Mouse (Mus musculus): ENCODE results near the gene Prph. TPM values are rescaled to one million over a fixed set of nuclear protein-coding genes. Genes with fewer than 3 reads are reported as not detected.
"Not testable (repeated sequence)": the region's sequence is repeated elsewhere in the genome, so short reads cannot be mapped to it uniquely, and the experiment has no call there.

Gene Prph
- polyA plus RNA-seq, 1 experiment from 2014 or later = 1.8 TPM

- Histone ChIP-seq H3K27me3 (no peaks in the 10 kb centered on the region), H3K9ac (no peak overlapping the region), H3K4me1 (peaks cover 25% of the 10 kb centered on the region), H3K27ac (no peak overlapping the region), H3K9me3 (no peaks in the 10 kb centered on the region), H3K4me3 (no peak overlapping the region), H3K4me2 (no peak overlapping the region), H3K36me3 (peaks cover 33% of the 10 kb centered on the region)
- 89% methylated on average over 4 of the region's 4 CpGs for WGBS
- ATAC-seq (ENCODE audit: insufficient number of reproducible peaks, insufficient read depth, low FRiP score, low TSS enrichment, low read depth) = no peak
Observed at GRCm38 (mm10) chr15:99035431-99035830, 19.5 kb upstream of the Prph start.

GRCm38 (mm10) chr15:99036249-99036905, 18.6 kb upstream of the Prph start:
- Histone ChIP-seq H3K4me1 (peaks cover 27% of the 10 kb centered on the region), H3K36me3 (peaks cover 33% of the 10 kb centered on the region), H3K9me3 (no peaks in the 10 kb centered on the region), H3K4me3 (no peak overlapping the region), H3K4me2 (no peak overlapping the region), H3K27me3 (no peaks in the 10 kb centered on the region), H3K27ac (no peak overlapping the region), H3K9ac (no peak overlapping the region)
- whole genome bisulfite sequencing = 90% methylated on average over 8 of the region's 8 CpGs
- ATAC-seq (ENCODE audit: insufficient number of reproducible peaks, insufficient read depth, low FRiP score, low TSS enrichment, low read depth) = no peak

GRCm38 (mm10) chr15:99038025-99038424, 16.9 kb upstream of the Prph start:
- Histone ChIP-seq H3K27ac (no peak overlapping the region), H3K36me3 (peaks cover 33% of the 10 kb centered on the region), H3K27me3 (no peaks in the 10 kb centered on the region), H3K9me3 (no peaks in the 10 kb centered on the region), H3K4me1 (peaks cover 17% of the 10 kb centered on the region), H3K9ac (no peak overlapping the region), H3K4me3 (no peak overlapping the region), H3K4me2 (no peak overlapping the region)
- ATAC-seq (ENCODE audit: insufficient number of reproducible peaks, insufficient read depth, low FRiP score, low TSS enrichment, low read depth) = no peak
- WGBS = 91% methylated on average over 1 of the region's 1 CpGs

- WGBS = 90% methylated on average over 5 of the region's 5 CpGs
- Histone ChIP-seq H3K9ac (no peak overlapping the region), H3K4me1 (peaks cover 13% of the 10 kb centered on the region), H3K27me3 (no peaks in the 10 kb centered on the region), H3K4me3 (no peak overlapping the region), H3K4me2 (no peak overlapping the region), H3K27ac (no peak overlapping the region), H3K36me3 (peaks cover 31% of the 10 kb centered on the region), H3K9me3 (no peaks in the 10 kb centered on the region)
- ATAC-seq (ENCODE audit: insufficient number of reproducible peaks, insufficient read depth, low FRiP score, low TSS enrichment, low read depth) = no peak
Observed at GRCm38 (mm10) chr15:99038797-99039196, 16.2 kb upstream of the Prph start.

- 81% methylated on average over 4 of the region's 4 CpGs for WGBS
- ATAC-seq (ENCODE audit: insufficient number of reproducible peaks, insufficient read depth, low FRiP score, low TSS enrichment, low read depth) = no peak
- H3K9me3 ChIP-seq = no peaks in the 10 kb centered on the region
Observed at GRCm38 (mm10) chr15:99039306-99039705, 15.7 kb upstream of the Prph start.

GRCm38 (mm10) chr15:99039996-99040919, 14.7 kb upstream of the Prph start:
- no peak overlapping the region for H3K9ac ChIP-seq
- no peaks in the 10 kb centered on the region for H3K9me3 ChIP-seq
- H3K27me3 ChIP-seq = no peaks in the 10 kb centered on the region
- peaks cover 13% of the 10 kb centered on the region for H3K4me1 ChIP-seq
- H3K4me3 ChIP-seq = no peak overlapping the region
- H3K36me3 ChIP-seq = peaks cover 21% of the 10 kb centered on the region
- no peak overlapping the region for H3K4me2 ChIP-seq
- 64% methylated on average over 26 of the region's 26 CpGs for WGBS
- no peak overlapping the region for H3K27ac ChIP-seq
- 0 out of 2 replicates have a peak, but pooled peaks have one; percentile 15 for ATAC-seq (ENCODE audit: insufficient number of reproducible peaks, insufficient read depth, low FRiP score, low TSS enrichment, low read depth)

More at GRCm38 (mm10) chr15:99039306-99039705, 15.7 kb upstream of the Prph start:
- Histone ChIP-seq H3K4me2 (no peak overlapping the region), H3K27ac (no peak overlapping the region), H3K9ac (no peak overlapping the region), H3K27me3 (no peaks in the 10 kb centered on the region), H3K4me1 (peaks cover 13% of the 10 kb centered on the region), H3K36me3 (peaks cover 30% of the 10 kb centered on the region), H3K4me3 (no peak overlapping the region)

GRCm38 (mm10) chr15:99040920-99041856, 13.8 kb upstream of the Prph start:
- Histone ChIP-seq H3K9me3 (no peaks in the 10 kb centered on the region), H3K9ac (no peak overlapping the region), H3K4me2 (no peak overlapping the region), H3K27ac (no peak overlapping the region), H3K4me3 (no peak overlapping the region), H3K4me1 (peaks cover 13% of the 10 kb centered on the region), H3K27me3 (no peaks in the 10 kb centered on the region), H3K36me3 (peaks cover 12% of the 10 kb centered on the region)
- 47% methylated on average over 21 of the region's 21 CpGs for WGBS
- no peak for ATAC-seq (ENCODE audit: insufficient number of reproducible peaks, insufficient read depth, low FRiP score, low TSS enrichment, low read depth)

- WGBS = 80% methylated on average over 5 of the region's 5 CpGs
Observed at GRCm38 (mm10) chr15:99042334-99042733, 12.6 kb upstream of the Prph start.

GRCm38 (mm10) chr15:99044854-99045253, 10.1 kb upstream of the Prph start:
- no peak for ATAC-seq (ENCODE audit: insufficient number of reproducible peaks, insufficient read depth, low FRiP score, low TSS enrichment, low read depth)
- H3K4me3 ChIP-seq = no peak overlapping the region
- 31% methylated on average over 3 of the region's 3 CpGs for WGBS
- no peak overlapping the region for H3K9ac ChIP-seq
- peaks cover 13% of the 10 kb centered on the region for H3K4me1 ChIP-seq
- no peaks in the 10 kb centered on the region for H3K27me3 ChIP-seq
- no peak overlapping the region for H3K27ac ChIP-seq
- no peak overlapping the region for H3K4me2 ChIP-seq
- H3K36me3 ChIP-seq = no peaks in the 10 kb centered on the region
- H3K9me3 ChIP-seq = no peaks in the 10 kb centered on the region

More at GRCm38 (mm10) chr15:99042334-99042733, 12.6 kb upstream of the Prph start:
- no peak overlapping the region for H3K27ac ChIP-seq
- H3K36me3 ChIP-seq = peaks cover 5% of the 10 kb centered on the region
- no peak for ATAC-seq (ENCODE audit: insufficient number of reproducible peaks, insufficient read depth, low FRiP score, low TSS enrichment, low read depth)
- no peaks in the 10 kb centered on the region for H3K9me3 ChIP-seq
- no peak overlapping the region for H3K4me2 ChIP-seq
- no peak overlapping the region for H3K9ac ChIP-seq
- no peaks in the 10 kb centered on the region for H3K27me3 ChIP-seq
- H3K4me1 ChIP-seq = peaks cover 13% of the 10 kb centered on the region
- H3K4me3 ChIP-seq = no peak overlapping the region

GRCm38 (mm10) chr15:99045734-99046133, 9.2 kb upstream of the Prph start:
- not testable (repeated sequence) for H3K9me3 ChIP-seq; H3K27me3 ChIP-seq; H3K4me3 ChIP-seq; H3K9ac ChIP-seq; H3K36me3 ChIP-seq; H3K4me2 ChIP-seq; ATAC-seq (ENCODE audit: insufficient number of reproducible peaks, insufficient read depth, low FRiP score, low TSS enrichment, low read depth); H3K27ac ChIP-seq
- 85% methylated on average over 6 of the region's 6 CpGs for WGBS
- H3K4me1 ChIP-seq = peaks cover 10% of the 10 kb centered on the region
